Mouse (Mus musculus) olfactory bulb, adult 2 months (tissue): ENCODE data around the gene Iqsec1. TPM values are rescaled to one million over a fixed set of nuclear protein-coding genes. Genes with fewer than 3 reads are reported as not detected.
A peak's percentile ranks its signal among the peaks of the same experiment; 100 is the strongest.

ENCODE experiments used
- H3K27ac ChIP-seq: fragments of 200-500 bp; 2 replicates; pipeline ENCODE4 v1.5.1; 2012; ENCODE audit warnings: low read depth, low read length; ENCODE audit not compliant: insufficient read depth
- H3K4me1 ChIP-seq: fragments of 200-500 bp; 2 replicates; pipeline ENCODE4 v1.6.1; 2012; ENCODE audit warnings: low read length; ENCODE audit not compliant: control insufficient read depth, insufficient read depth
- H3K4me3 ChIP-seq: fragments of 200-500 bp; 2 replicates; pipeline ENCODE4 v1.5.1; 2012; ENCODE audit warnings: mild to moderate bottlenecking, low read depth, low read length, moderate library complexity; ENCODE audit not compliant: insufficient read depth
- CTCF ChIP-seq: fragments of 200-500 bp; IDR thresholded peaks from 2 replicates; pipeline ENCODE4 v1.5.1; 2012; ENCODE audit warnings: low read depth, mild to moderate bottlenecking, low read length, moderate library complexity; ENCODE audit not compliant: insufficient read depth
- POLR2A ChIP-seq: fragments of 200-500 bp; IDR thresholded peaks from 2 replicates; pipeline ENCODE4 v1.6.1; 2012; ENCODE audit warnings: mild to moderate bottlenecking, low read depth, low read length, moderate library complexity; ENCODE audit not compliant: insufficient read depth
- WGBS: fragments of 180-500 bp; shearing (Covaris S2); methylation state at CpG from one replicate; pipeline ENCODE4 v1.1.7; 2018; 5-methylcytosine and 5-hydroxymethylcytosine counted together
- polyA plus RNA-seq: library from polyadenylated mRNA; stranded (reverse); fragments of >200 nt; gene quantifications from 2 replicates; pipeline ENCODE4 v1.2.4, GENCODE M21; 2012; ENCODE audit warnings: low replicate concordance; ENCODE audit not compliant: missing spikeins, insufficient read depth, insufficient read length

The Iqsec1 gene
- polyA plus RNA-seq, 1 experiment, result not detected

GRCm38 (mm10) chr6:91007207-91007606, 18.7 kb upstream of the Iqsec1 start:
- WGBS, result 69% methylated on average over 2 of the region's 2 CpGs
- TF ChIP-seq CTCF (no peak), POLR2A (no peak)
- H3K27ac ChIP-seq, result no peak overlapping the region
- H3K4me1 ChIP-seq, result 0 out of 2 replicates have a peak, but pooled peaks cover 3% of the 10 kb centered on the region
- H3K4me3 ChIP-seq, result no peak overlapping the region

- no peak overlapping the region for H3K27ac ChIP-seq
- 97% methylated on average over 2 of the region's 2 CpGs for WGBS
- TF ChIP-seq CTCF, result no peak
- no peak for TF ChIP-seq POLR2A
These were observed 15.7 kb upstream of the Iqsec1 start for GRCm38 (mm10) chr6:91004157-91004556.

GRCm38 (mm10) chr6:91003310-91003995, 15.0 kb upstream of the Iqsec1 start:
- WGBS, result 42% methylated on average over 3 of the region's 3 CpGs
- peaks cover 18% of the 10 kb centered on the region for H3K4me1 ChIP-seq
- no peak overlapping the region for H3K4me3 ChIP-seq
- H3K27ac ChIP-seq, result no peak overlapping the region
- TF ChIP-seq CTCF (no peak), POLR2A (no peak)

More at GRCm38 (mm10) chr6:91004157-91004556, 15.7 kb upstream of the Iqsec1 start:
- H3K4me1 ChIP-seq, result peaks cover 18% of the 10 kb centered on the region
- H3K4me3 ChIP-seq, result no peak overlapping the region

- 47% methylated on average over 7 of the region's 7 CpGs for WGBS
- Histone ChIP-seq H3K4me1 (peaks cover 22% of the 10 kb centered on the region), H3K4me3 (no peak overlapping the region), H3K27ac (no peak overlapping the region; the same call in 1 of the 2 replicates)
- TF ChIP-seq CTCF (no peak), POLR2A (no peak)
These were observed 13.1 kb upstream of the Iqsec1 start for GRCm38 (mm10) chr6:91001566-91001965.

- Histone ChIP-seq H3K4me1 (peaks cover 22% of the 10 kb centered on the region), H3K27ac (peak overlapping the region; percentile 19; the same call in 1 of the 2 replicates), H3K4me3 (peak overlapping the region; percentile 5; the same call in 1 of the 2 replicates)
- TF ChIP-seq POLR2A, result no peak
- no peak for TF ChIP-seq CTCF
- WGBS, result 15% methylated on average over 15 of the region's 15 CpGs
These were observed 12.5 kb upstream of the Iqsec1 start for GRCm38 (mm10) chr6:91000819-91001525.

- H3K27ac ChIP-seq, result no peak overlapping the region
- H3K4me3 ChIP-seq, result no peak overlapping the region
- WGBS, result 96% methylated on average over 4 of the region's 4 CpGs
- H3K4me1 ChIP-seq, result peaks cover 26% of the 10 kb centered on the region
- TF ChIP-seq CTCF (no peak), POLR2A (no peak)
These were observed 10.7 kb upstream of the Iqsec1 start for GRCm38 (mm10) chr6:90999176-90999575.

GRCm38 (mm10) chr6:90997025-90997424, 8.5 kb upstream of the Iqsec1 start:
- H3K4me3 ChIP-seq, result no peak overlapping the region
- 66% methylated on average over 3 of the region's 3 CpGs for WGBS
- TF ChIP-seq CTCF (no peak), POLR2A (no peak)
- 0 out of 2 replicates have a peak overlapping the region, but pooled peaks have one; percentile 1 for H3K27ac ChIP-seq
- H3K4me1 ChIP-seq, result peaks cover 23% of the 10 kb centered on the region

GRCm38 (mm10) chr6:90996181-90996580, 7.7 kb upstream of the Iqsec1 start:
- 59% methylated on average over 2 of the region's 2 CpGs for WGBS
- no peak for TF ChIP-seq POLR2A
- TF ChIP-seq CTCF, result no peak
- H3K4me3 ChIP-seq, result no peak overlapping the region
- peaks cover 18% of the 10 kb centered on the region for H3K4me1 ChIP-seq
- no peak overlapping the region for H3K27ac ChIP-seq

GRCm38 (mm10) chr6:90988299-90988625, 223 bp downstream of the Iqsec1 start:
- no peak for TF ChIP-seq CTCF
- TF ChIP-seq POLR2A, result no peak
- H3K27ac ChIP-seq, result no peak overlapping the region
- WGBS, result 13% methylated on average over 53 of the region's 59 CpGs
- H3K4me1 ChIP-seq, result peaks cover 13% of the 10 kb centered on the region
- H3K4me3 ChIP-seq, result peak overlapping the region; percentile 72
